Mouse (Mus musculus) embryonic fibroblast, embryonic 13.5 days (primary cell): Measurements from ENCODE around the gene Nubpl.

Experiments
- CTCF ChIP-seq: IDR thresholded peaks from 2 replicates; pipeline ENCODE4 v1.5.1; 2011; ENCODE audit warnings: mild to moderate bottlenecking, control low read depth, low read length, moderate library complexity, borderline replicate concordance; ENCODE audit not compliant: insufficient read depth
- POLR2A ChIP-seq: IDR thresholded peaks from 2 replicates; pipeline ENCODE4 v1.6.1; 2011; ENCODE audit warnings: low read depth, mild to moderate bottlenecking, control low read depth, low read length, moderate library complexity

DNA sequence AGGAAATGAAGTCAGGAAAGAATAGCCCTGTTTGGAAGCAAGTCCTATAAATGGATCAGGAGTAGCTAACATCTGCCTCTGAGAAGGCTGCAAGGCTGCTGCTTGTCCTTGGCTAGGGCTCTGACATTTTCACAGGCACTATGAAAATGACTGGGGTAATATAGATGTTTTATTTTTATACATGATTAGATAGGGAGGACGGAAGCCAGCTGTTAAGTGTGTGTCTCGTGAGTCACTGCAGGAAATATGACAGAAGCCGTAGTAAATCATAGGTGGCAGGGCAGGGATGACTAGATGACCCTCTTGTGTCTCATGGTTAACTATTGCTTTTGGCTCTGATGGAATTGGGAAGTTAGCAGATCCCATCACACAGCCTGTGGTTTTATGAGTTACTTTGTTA, 28.9 kb downstream of the Nubpl start:
- TF ChIP-seq POLR2A = no peak
- TF ChIP-seq CTCF = no peak
